Mouse (Mus musculus) embryonic facial prominence, embryonic 11.5 days (tissue): ENCODE data around the gene Klrg2. TPM values are rescaled to one million over a fixed set of nuclear protein-coding genes. Genes with fewer than 3 reads are reported as not detected.

Source experiments
- ATAC-seq: fragments of 200-750 bp; cut with Nextera tagmentation; replicated peaks from 2 replicates; pipeline ENCODE4 v1.8.0; 2017; ENCODE audit warnings: low read depth; ENCODE audit not compliant: insufficient number of reproducible peaks, low FRiP score, low TSS enrichment
- DNase-seq: peaks from one replicate; pipeline ENCODE4 v3.0.0-alpha.2; 2015; ENCODE audit warnings: low spot score
- H3K27ac ChIP-seq: fragments of 300-500 bp; sonication (generic); replicated peaks from 2 replicates; pipeline ENCODE4 v1.5.1; 2014; ENCODE audit warnings: mild to moderate bottlenecking, low read depth, low read length, control low read depth
- H3K27me3 ChIP-seq: fragments of 300-500 bp; sonication (generic); 2 replicates; pipeline ENCODE4 v1.6.1; 2014; ENCODE audit warnings: mild to moderate bottlenecking, low read length, moderate library complexity, mixed read lengths; ENCODE audit not compliant: control insufficient read depth, insufficient read depth
- H3K36me3 ChIP-seq: fragments of 300-500 bp; sonication (generic); replicated peaks from 2 replicates; pipeline ENCODE4 v1.6.1; 2014; ENCODE audit warnings: low read depth, mild to moderate bottlenecking, low read length, moderate library complexity, mixed read lengths; ENCODE audit not compliant: control insufficient read depth, insufficient read depth
- H3K4me1 ChIP-seq: fragments of 300-500 bp; sonication (generic); 2 replicates; pipeline ENCODE4 v1.6.1; 2014; ENCODE audit warnings: low read length, mixed read lengths; ENCODE audit not compliant: control insufficient read depth, insufficient read depth
- H3K4me2 ChIP-seq: fragments of 300-500 bp; sonication (generic); 2 replicates; pipeline ENCODE4 v1.6.1; 2014; ENCODE audit warnings: low read depth, mild to moderate bottlenecking, control low read depth, low read length, moderate library complexity
- H3K4me3 ChIP-seq: fragments of 300-500 bp; sonication (generic); 2 replicates; pipeline ENCODE4 v1.5.1; 2014; ENCODE audit warnings: low read depth, low read length, control low read depth
- H3K9ac ChIP-seq: fragments of 300-500 bp; sonication (generic); replicated peaks from 2 replicates; pipeline ENCODE4 v1.6.1; 2014; ENCODE audit warnings: mild to moderate bottlenecking, control low read depth, low read length
- H3K9me3 ChIP-seq: fragments of 300-500 bp; sonication (generic); replicated peaks from 2 replicates; pipeline ENCODE4 v1.6.1; 2016; ENCODE audit warnings: mild to moderate bottlenecking, low read length, inconsistent platforms, mixed read lengths; ENCODE audit not compliant: control insufficient read depth
- WGBS: fragments of 180-500 bp; shearing (Covaris S2); extraction: QIAGEN DNeasy Blood & Tissue Kit; methylation state at CpG from one replicate; pipeline ENCODE4 v1.1.7; 2014; 5-methylcytosine and 5-hydroxymethylcytosine counted together
- polyA plus RNA-seq: library from polyadenylated mRNA; unstranded; fragments of >200 nt; fragmentation: Nextera tagmentation; extraction: Ambion mirVana; gene quantifications from 2 replicates; pipeline ENCODE4 v1.2.1, GENCODE M21; 2014

The Klrg2 gene
- polyA plus RNA-seq, 1 experiment from 2014 or later: 0.08 TPM

- Histone ChIP-seq H3K27me3 (no peaks in the 10 kb centered on the region), H3K4me3 (no peak overlapping the region), H3K4me1 (no peaks in the 10 kb centered on the region), H3K27ac (no peak overlapping the region), H3K4me2 (no peak overlapping the region), H3K36me3 (no peaks in the 10 kb centered on the region), H3K9me3 (no peaks in the 10 kb centered on the region), H3K9ac (no peak overlapping the region)
- ATAC-seq (no peak), DNase-seq (no peak)
- 64% methylated on average over 6 of the region's 6 CpGs for WGBS
Measured at GRCm38 (mm10) chr6:38669580-38669979, 32.5 kb upstream of the Klrg2 start.

GRCm38 (mm10) chr6:38662714-38663615 lies 25.9 kb upstream of the Klrg2 start, which contains the start of gene Clec2l:
Clec2l (plus strand) TSS chr6:38663069.
- WGBS: 1% methylated on average over 62 of the region's 84 CpGs

GRCm38 (mm10) chr6:38661626-38662025 lies 24.6 kb upstream of the Klrg2 start:
- H3K27ac ChIP-seq: no peak overlapping the region
- H3K9ac ChIP-seq: no peak overlapping the region
- H3K4me1 ChIP-seq: no peaks in the 10 kb centered on the region
- H3K27me3 ChIP-seq: peaks cover 8% of the 10 kb centered on the region
- no peaks in the 10 kb centered on the region for H3K9me3 ChIP-seq
- 17% methylated on average over 4 of the region's 4 CpGs for WGBS
- H3K4me2 ChIP-seq: no peak overlapping the region
- no peak overlapping the region for H3K4me3 ChIP-seq
- DNase-seq (no peak), ATAC-seq (no peak)
- H3K36me3 ChIP-seq: no peaks in the 10 kb centered on the region

More at GRCm38 (mm10) chr6:38662714-38663615, 25.9 kb upstream of the Klrg2 start, which contains the start of gene Clec2l:
- Histone ChIP-seq H3K9ac (peak within 1 kb of the TSS; percentile 65), H3K9me3 (no peaks in the 10 kb centered on the region), H3K36me3 (no peaks in the 10 kb centered on the region), H3K4me2 (peak within 1 kb of the TSS; percentile 96), H3K4me1 (no peaks in the 10 kb centered on the region), H3K4me3 (peak within 1 kb of the TSS; percentile 59), H3K27me3 (peaks cover 8% of the 10 kb centered on the region), H3K27ac (no peak within 1 kb of the TSS)
- ATAC-seq: peak; percentile 77
- DNase-seq: peak; percentile 65

- Histone ChIP-seq H3K27me3 (no peaks in the 10 kb centered on the region), H3K9me3 (no peaks in the 10 kb centered on the region), H3K4me3 (no peak overlapping the region), H3K27ac (no peak overlapping the region), H3K9ac (no peak overlapping the region), H3K36me3 (no peaks in the 10 kb centered on the region), H3K4me1 (no peaks in the 10 kb centered on the region), H3K4me2 (no peak overlapping the region)
- 47% methylated on average over 14 of the region's 14 CpGs for WGBS
- peak; percentile 86 for DNase-seq
- ATAC-seq: peak; percentile 82; the same call in 1 of the 2 replicates
Measured at GRCm38 (mm10) chr6:38650263-38650937, 13.4 kb upstream of the Klrg2 start.

DNA sequence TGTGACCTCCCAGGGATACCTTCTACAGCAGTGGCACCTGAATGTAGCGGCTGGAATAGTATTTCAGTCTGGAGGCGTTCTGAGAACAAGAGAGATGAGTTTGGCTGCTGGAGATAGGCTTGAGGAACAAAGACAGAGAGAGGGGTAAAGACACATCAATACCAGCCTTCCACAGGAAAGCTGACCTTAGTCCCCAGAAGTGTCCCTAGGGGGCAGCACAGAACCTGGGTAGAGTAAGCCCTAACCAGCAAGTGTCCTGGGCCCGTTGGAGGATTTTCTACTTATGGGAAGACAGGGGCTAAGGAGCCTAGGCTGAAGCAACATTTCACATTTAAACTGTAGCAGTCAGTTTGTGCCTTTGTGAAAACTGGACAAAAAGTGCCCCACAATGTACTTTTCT lies 12.5 kb upstream of the Klrg2 start:
- no peaks in the 10 kb centered on the region for H3K27me3 ChIP-seq
- no peaks in the 10 kb centered on the region for H3K4me1 ChIP-seq
- WGBS: 66% methylated on average over 3 of the region's 3 CpGs
- H3K36me3 ChIP-seq: no peaks in the 10 kb centered on the region
- H3K9me3 ChIP-seq: no peaks in the 10 kb centered on the region
- ATAC-seq (no peak), DNase-seq (no peak)
- no peak overlapping the region for H3K27ac ChIP-seq
- H3K4me2 ChIP-seq: no peak overlapping the region
- no peak overlapping the region for H3K4me3 ChIP-seq
- H3K9ac ChIP-seq: no peak overlapping the region

GRCm38 (mm10) chr6:38643039-38643438 lies 6.0 kb upstream of the Klrg2 start:
- 66% methylated on average over 3 of the region's 3 CpGs for WGBS
- DNase-seq (no peak), ATAC-seq (no peak)
- no peaks in the 10 kb centered on the region for H3K9me3 ChIP-seq
- H3K4me1 ChIP-seq: no peaks in the 10 kb centered on the region
- peaks cover 10% of the 10 kb centered on the region for H3K27me3 ChIP-seq
- no peak overlapping the region for H3K4me3 ChIP-seq
- no peak overlapping the region for H3K9ac ChIP-seq
- H3K4me2 ChIP-seq: no peak overlapping the region
- H3K27ac ChIP-seq: no peak overlapping the region
- no peaks in the 10 kb centered on the region for H3K36me3 ChIP-seq

DNA sequence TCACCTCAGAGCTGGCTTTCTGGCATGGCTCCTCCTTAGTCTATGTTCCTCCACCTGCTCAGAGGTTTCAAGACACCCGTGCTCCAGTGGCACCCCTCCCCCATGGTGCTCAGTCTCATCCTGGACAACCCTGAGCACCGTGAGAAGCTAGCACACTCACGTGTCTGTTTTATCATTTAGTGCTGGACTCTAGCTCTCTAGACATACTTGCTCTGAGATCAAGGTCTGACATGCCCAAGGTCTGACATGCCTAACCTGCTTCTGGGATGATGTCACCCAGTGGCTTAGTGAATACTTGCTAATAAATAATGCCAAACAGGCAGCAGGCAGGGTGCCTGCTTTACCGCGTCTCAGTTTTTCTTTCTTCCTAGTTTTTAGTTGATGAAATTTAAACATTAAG lies 5.6 kb upstream of the Klrg2 start:
- no peak overlapping the region for H3K27ac ChIP-seq
- H3K4me2 ChIP-seq: no peak overlapping the region
- H3K9me3 ChIP-seq: no peaks in the 10 kb centered on the region
- 78% methylated on average over 5 of the region's 5 CpGs for WGBS
- H3K4me3 ChIP-seq: no peak overlapping the region
- H3K27me3 ChIP-seq: peaks cover 13% of the 10 kb centered on the region
- DNase-seq: no peak
- no peak overlapping the region for H3K9ac ChIP-seq
- no peaks in the 10 kb centered on the region for H3K36me3 ChIP-seq
- ATAC-seq: no peak
- H3K4me1 ChIP-seq: no peaks in the 10 kb centered on the region

DNA sequence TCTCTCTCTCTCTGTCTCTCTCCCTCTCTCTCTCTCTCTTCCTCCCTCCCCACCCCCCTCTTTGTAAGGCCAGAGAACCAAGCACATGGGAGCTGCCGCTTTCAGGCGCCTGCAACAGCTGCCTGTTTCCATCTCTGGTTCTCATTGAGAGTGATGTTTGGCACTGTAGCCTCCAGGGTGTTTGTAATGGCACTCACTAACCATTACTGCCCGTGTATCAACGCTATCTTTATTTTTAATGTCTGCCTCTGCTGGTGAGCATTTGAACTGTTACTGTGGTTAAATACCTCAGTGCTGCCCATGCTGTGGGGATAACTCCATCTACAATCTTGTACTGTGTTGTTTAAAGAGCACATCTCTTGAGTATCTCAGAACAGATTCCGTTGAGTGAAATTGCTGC lies 4.6 kb upstream of the Klrg2 start:
- Histone ChIP-seq H3K27ac (no peak overlapping the region), H3K4me3 (no peak overlapping the region), H3K9ac (no peak overlapping the region), H3K9me3 (no peaks in the 10 kb centered on the region), H3K36me3 (no peaks in the 10 kb centered on the region), H3K4me2 (no peak overlapping the region), H3K4me1 (no peaks in the 10 kb centered on the region; the same call in none of the 2 replicates), H3K27me3 (peaks cover 22% of the 10 kb centered on the region)
- WGBS: 51% methylated on average over 5 of the region's 5 CpGs
- no peak for ATAC-seq
- no peak for DNase-seq
